Mouse (Mus musculus) thymus, postnatal 4 days (tissue): ENCODE measurements around the gene Kcnk6.
"Not testable (repeated sequence)": the region's sequence is repeated elsewhere in the genome, so short reads cannot be mapped to it uniquely, and the experiment has no call there.

Experiments
- DNase-seq: peaks from one replicate; pipeline ENCODE4 v3.0.0; 2021

Kcnk6 gene

GRCm38 (mm10) chr7:29202577-29202976 lies 29.7 kb downstream of the Kcnk6 start:
- DNase-seq = peak; percentile 44

- not testable (repeated sequence) for DNase-seq
These were observed 38.1 kb downstream of the Kcnk6 start for GRCm38 (mm10) chr7:29194230-29194629.

- DNase-seq = not testable (repeated sequence)
These were observed 51.0 kb downstream of the Kcnk6 start for GRCm38 (mm10) chr7:29181323-29181722.

- no peak for DNase-seq
These were observed 51.5 kb downstream of the Kcnk6 start for GRCm38 (mm10) chr7:29180854-29181236.

GRCm38 (mm10) chr7:29180077-29180853 lies 52.0 kb downstream of the Kcnk6 start, which contains the start of gene Psmd8:
Psmd8 (minus strand) TSS chr7:29180701.
- peak; percentile 97 for DNase-seq

GRCm38 (mm10) chr7:29179323-29179722 lies 53.0 kb downstream of the Kcnk6 start:
- peak; percentile 15 for DNase-seq

GRCm38 (mm10) chr7:29178106-29178505 lies 54.2 kb downstream of the Kcnk6 start:
- peak; percentile 41 for DNase-seq

- DNase-seq = peak; percentile 26
These were observed 59.8 kb downstream of the Kcnk6 start for GRCm38 (mm10) chr7:29172390-29173016.
